Mouse (Mus musculus) spleen, postnatal 4 days (tissue): ENCODE data around the gene Rapgef2.
A peak's percentile ranks its signal among the peaks of the same experiment; 100 is the strongest.

Experiments
- DNase-seq, 2 experiments: peaks; one replicate each; pipeline ENCODE4 v3.0.0; 2022; ENCODE audit warnings: low spot score in 2 of 2

Gene Rapgef2

DNA sequence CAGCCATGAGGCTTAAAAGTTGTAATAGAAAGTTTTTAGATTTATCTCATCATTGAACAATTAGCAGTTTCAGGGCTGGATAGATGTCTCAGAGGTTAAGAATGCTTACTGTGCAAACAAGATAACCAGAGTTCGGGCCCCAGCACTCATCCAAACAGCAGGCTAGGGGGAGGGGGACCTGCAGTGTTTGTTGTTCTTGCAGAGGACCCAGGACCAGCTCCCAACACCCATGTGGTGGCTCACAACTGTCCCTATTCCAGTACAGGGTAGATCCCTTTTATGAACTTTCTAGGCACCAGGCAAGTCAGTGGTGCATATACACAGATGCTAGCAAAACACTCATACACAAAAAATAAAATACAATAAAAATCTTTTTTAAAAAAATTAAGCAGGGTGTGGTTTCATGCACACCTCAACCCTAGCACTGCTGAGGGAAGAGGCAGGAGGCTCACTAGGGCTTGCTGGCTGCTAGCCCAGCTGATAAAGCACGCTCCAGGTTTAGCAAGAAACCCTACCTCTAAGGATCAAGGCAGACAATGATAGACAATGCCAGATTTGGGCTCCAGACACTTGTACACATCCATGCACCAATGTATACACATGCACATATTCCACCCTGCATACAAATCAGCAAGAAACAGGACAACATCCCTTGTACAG, 118.0 kb downstream of the Rapgef2 start:
- DNase-seq, result no peak

DNA sequence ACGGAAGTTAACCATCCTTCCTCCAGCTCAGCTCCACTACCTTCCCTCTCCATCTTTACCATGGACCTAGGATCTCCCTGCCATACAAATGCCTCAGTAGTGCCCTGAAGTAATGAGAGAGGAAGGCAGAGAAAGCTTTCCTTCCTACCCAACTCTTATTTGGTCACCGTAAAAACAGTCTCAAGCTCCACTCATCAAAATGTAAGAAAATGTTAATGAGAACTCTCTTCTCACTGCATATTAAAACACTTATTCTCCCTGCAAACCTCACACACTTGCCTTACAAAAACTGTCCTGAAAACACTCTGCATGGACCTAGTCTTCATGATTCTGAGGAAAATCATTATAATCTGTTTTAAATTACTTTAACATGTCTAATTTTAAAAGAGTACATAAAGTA, 118.7 kb downstream of the Rapgef2 start:
- DNase-seq, result no peak

DNA sequence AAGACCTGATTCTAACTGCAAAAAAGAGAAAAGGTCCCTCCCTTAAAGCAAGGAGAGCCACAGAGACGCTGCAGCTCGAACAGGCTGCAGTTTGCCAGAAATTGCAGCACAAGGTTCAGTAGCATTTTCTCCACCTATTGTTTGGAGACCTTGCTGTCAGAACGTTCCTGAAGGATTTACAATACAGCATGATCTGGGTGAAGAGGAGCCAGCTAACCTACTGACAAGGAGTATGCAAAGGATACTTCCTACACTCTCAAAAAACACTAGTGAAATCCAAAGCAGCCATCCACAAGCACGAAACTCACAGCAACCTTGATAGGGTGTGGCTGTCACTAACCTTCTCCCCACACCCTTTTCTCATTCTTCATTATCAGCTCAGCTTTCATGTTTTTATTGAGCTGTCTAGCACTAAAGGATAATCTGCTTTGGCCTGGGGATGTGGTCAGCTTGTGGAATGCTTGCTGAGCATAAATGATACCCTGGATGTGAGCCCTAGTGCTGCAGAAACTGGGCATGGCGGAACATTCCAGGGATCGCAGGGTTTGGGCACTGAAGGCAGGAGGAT, 124.4 kb downstream of the Rapgef2 start:
- DNase-seq, result no peak

GRCm38 (mm10) chr3:79161093-79161723, 125.1 kb downstream of the Rapgef2 start:
- DNase-seq, result no peak

DNA sequence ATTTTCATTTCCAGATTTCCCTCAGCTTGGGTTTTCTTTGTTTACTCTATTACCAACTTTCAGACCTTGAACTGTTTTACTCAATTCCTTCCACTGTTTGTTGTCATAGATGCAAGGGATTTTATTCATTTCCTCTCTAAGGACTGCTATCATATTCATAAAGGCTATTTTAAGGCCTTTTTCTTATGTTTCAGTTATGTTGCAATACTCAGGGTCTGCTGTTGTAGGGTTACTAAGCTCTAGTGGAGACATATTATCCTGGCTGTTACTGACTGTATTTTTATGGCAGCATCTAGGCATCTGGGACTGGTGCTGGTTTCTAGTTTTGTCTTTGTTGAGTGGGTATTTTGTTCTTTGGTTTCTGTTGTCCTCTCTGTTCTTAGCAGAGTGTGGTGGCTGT, 128.1 kb downstream of the Rapgef2 start:
- no peak for DNase-seq

DNA sequence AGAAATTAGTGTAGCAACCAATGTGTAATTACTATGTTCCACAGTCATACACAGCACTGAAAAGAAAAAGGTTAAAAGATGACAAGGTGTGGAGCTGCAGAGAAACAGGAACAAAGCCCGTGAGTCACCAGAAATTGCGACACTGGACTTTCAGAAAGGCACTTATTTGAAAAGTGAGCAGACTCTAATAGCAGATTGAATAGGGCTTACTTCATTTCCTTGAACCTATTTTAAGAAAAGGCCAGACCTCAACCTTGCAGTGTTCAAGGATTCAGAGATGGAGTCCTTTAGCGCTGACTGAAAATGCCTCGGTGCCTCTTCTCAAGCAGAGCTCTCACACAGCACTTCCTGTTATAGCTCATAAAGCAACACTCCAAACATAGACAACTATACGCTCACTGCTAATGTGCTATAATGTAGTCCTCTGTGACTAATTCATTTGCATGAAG, 133.3 kb downstream of the Rapgef2 start:
- DNase-seq, result no peak

- DNase-seq, result peak in 1 of 2 experiments; percentile 43
These were observed 140.8 kb downstream of the Rapgef2 start for GRCm38 (mm10) chr3:79145407-79146055.

- peak in 1 of 2 experiments; percentile 44 for DNase-seq
These were observed 141.5 kb downstream of the Rapgef2 start for GRCm38 (mm10) chr3:79144672-79145406.

- DNase-seq, result peak in 1 of 2 experiments; percentile 22
These were observed 142.2 kb downstream of the Rapgef2 start for GRCm38 (mm10) chr3:79144085-79144484.

GRCm38 (mm10) chr3:79139245-79139644, 147.1 kb downstream of the Rapgef2 start:
- peak in 1 of 2 experiments; percentile 20 for DNase-seq

DNA sequence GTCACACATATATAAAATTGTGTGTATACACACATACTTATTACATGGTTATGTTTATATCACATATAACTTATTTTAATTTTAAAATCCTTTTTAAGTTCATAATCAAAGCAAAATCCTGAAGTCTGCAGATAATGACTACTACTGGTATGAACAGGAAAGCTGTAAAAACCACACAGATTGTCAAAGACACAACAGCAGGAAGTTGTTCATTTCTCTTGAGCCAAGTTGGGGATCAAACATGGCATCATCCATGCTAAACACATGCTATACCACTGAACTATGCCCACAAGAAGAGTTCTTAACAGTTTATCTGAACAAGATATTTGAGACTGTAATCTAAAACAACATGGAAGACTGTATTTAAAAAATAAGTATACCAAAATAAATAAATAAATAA, 147.7 kb downstream of the Rapgef2 start:
- DNase-seq, result no peak

DNA sequence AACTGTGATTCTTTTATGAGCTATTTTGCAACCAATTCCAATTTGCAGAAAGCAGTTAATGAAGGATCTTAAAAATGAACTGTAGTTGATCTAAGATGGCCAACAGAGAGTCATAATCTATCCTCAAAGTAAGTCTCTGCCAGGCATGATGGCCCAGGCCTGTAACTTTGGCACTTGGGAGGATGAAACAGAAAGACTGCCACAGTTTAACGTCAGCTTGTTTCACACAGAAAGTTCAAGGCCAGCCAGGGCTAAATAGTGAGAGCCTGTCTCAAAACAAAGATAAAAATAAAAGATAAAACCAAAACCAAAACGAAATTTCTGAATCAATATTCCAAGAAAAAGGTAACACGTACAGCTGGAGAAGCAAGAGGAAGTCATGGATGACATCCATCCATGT, 155.3 kb downstream of the Rapgef2 start:
- DNase-seq, result peak in 1 of 2 experiments; percentile 26

DNA sequence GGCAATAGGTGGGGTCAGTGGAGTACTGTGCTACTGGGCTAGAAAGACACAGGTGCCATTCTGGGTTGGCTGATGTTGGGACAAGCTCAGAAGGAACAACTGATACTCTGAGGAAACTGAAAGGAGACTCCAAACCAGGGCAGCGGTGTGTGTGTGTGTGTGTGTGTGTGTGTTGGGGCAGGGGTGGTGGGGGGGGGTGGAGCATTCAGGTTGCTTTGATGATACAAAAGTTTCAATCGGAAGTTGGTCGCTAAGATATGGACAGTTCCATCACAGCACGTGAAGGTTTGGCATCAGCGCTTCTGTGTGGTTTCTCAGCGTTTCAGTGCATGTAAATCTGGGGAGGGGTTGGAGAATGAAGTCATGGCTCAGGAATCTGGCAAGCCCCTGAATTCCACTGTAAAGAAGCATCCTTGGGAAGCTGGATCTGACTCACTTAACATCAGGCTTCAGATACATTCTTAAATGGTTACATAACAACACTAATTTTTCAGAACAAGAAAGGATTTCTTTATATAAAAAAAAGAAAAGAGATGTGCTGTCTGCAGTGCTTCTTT, 157.2 kb downstream of the Rapgef2 start:
- DNase-seq, result no peak

DNA sequence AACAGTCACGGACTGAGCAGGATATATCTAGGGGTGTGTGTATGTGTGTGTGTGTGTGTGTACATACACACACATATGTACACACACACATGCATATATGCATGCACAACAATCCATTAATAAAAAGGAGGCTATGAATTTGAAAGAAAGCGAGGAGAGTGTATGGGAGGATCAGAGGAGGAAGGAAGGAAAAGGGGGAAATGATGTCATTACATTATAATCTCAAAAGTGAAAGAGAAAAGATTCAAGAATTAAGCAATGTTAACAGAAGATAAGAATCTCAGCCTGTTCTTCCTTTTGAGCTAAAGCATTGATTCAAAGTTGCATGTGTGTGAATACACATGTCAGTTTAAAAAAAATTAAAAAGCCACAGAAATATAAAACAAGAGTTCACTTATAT, 158.5 kb downstream of the Rapgef2 start:
- DNase-seq, result no peak

DNA sequence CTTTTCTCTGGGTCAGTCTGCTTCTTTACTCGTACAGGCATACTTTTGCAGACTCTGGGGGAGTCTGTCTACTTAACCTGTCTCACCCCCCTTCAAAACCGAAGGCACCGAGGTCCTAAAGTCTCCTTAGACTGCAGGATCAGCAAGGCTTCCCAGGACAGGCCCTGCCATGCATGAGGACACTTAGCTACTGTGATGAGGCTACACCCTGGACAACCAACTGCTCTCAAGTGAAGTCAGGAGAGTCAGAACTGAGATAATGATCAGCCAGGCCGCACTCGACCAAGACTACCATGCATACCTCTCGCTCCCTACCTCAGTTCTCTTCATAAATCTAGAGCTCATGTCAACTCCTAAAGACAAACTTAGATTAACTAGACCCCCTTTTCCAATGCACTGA, 159.5 kb downstream of the Rapgef2 start:
- DNase-seq, result no peak

DNA sequence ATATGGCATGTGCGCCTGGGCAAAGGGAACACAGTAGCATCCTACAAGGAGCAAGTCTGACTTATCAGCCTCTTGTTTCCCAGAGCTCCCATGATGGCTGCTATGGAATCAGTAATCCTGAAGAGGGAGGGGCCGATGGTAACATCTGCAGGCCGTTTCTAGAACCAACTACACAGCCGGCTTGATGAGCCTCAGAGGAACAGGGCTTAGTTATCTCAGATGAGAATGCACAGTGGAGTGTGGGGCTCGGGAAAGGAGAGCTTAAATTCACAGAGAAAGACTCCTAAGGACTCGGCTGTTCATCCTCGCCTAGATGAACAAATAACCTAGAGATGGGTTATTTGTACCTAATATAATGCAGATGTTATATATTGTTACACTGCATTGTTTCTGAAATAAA, 164.9 kb downstream of the Rapgef2 start:
- DNase-seq, result peak in 1 of 2 experiments; percentile 39

DNA sequence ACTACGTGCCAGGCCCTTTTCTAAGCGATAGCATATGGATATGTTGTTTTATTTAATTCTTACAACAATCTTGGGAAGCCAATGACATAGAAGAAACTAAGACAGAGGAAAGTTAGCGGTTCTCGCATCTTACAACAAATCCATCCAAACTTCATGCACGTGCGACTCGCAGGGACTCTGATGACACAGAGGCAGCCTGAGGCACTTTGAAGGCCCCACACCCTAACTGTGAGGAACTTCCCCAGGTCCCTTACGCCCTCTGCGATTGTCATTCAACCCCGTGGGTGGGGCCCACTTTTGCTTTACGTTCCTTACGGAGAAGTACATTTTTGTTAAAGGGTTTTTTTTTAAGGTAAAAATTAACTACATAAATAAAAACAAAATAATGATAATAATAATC, 166.3 kb downstream of the Rapgef2 start:
- DNase-seq, result no peak

DNA sequence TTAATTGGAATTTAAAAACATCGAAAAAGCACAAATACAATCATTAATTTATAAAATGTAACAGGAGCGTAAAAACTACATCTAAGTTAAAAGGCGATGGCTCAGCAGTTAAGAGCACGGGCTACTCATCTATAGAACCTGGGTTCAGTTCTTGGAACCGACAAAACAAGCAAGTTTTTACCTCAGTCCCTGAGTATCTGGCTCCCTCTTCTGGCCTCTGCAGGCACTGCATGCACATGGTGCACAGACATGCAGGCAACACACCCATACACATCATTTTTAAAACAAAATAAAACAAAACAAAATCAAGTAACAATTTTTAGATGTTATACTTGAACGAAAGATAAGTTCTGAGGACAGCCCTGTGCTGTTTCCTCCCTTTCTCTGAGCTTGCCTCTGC, 176.2 kb downstream of the Rapgef2 start:
- DNase-seq, result peak; percentile 51 to 78

GRCm38 (mm10) chr3:79108246-79108645, 178.1 kb downstream of the Rapgef2 start:
- no peak for DNase-seq

DNA sequence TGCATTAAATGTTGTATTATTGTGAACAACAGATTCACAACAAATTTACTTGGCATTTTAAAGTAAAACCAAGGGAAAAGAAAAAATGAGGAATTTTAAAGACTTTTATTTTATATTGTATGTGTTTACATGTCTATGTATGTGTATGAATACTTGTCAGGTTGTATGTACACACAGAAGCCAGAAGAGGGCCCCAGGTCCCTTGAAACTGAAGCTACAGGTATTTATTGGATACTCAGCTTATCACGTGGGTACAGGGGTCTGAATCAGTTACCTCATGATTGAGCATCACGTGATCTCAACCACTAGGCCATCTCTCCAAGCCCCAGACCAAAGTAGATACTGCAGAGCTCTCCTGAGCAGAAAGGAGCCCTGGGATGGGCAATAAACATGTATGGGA, 180.0 kb downstream of the Rapgef2 start:
- DNase-seq, result no peak

GRCm38 (mm10) chr3:79103604-79104003, 182.7 kb downstream of the Rapgef2 start:
- DNase-seq, result no peak

DNA sequence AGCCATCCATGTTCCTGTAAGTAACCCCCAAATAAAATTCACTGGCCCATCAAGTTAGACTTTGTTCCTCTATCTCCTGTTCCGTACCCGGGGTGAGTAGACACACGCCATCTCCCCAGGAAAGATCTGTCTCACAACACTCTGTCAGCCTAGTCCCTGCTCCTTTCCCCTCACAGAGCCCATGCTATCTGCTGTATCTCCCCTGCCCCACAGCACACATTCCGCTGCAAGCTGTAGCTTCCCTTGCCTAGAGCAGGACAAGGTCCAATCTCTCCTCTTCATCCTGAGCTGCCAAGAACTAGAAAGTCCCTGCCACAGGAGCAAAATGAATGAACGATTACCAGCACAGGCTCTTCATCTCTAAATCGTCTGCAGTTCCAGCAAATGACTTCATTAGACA, 184.6 kb downstream of the Rapgef2 start:
- DNase-seq, result no peak
